Mouse (Mus musculus): ENCODE measurements around the gene Ltb4r2.
A peak's percentile ranks its signal among the peaks of the same experiment; 100 is the strongest.

The Ltb4r2 gene

DNA sequence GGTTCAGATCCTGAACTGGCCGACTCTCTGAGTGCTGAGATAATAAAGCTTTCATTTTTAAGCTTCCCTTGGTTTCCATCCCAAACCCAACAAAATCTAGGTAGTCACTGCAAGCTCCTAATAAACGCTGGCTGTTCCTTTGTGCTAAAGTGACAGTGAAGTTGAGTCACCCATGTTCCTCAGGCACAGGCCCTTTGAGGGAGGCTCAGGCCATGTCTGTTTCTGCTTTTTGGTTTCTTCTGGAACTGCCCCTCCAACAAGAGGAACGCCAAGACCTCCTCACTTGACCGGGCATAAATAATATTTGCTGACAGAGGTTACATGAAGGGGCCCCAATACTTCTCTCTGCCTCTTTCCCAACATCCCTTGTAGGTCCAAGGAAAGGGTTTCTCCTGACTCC is 25.5 kb upstream of the Ltb4r2 start:
- no peak for DNase-seq (ENCODE audit: low read depth in 1 of 2, low spot score in 2 of 2)

DNA sequence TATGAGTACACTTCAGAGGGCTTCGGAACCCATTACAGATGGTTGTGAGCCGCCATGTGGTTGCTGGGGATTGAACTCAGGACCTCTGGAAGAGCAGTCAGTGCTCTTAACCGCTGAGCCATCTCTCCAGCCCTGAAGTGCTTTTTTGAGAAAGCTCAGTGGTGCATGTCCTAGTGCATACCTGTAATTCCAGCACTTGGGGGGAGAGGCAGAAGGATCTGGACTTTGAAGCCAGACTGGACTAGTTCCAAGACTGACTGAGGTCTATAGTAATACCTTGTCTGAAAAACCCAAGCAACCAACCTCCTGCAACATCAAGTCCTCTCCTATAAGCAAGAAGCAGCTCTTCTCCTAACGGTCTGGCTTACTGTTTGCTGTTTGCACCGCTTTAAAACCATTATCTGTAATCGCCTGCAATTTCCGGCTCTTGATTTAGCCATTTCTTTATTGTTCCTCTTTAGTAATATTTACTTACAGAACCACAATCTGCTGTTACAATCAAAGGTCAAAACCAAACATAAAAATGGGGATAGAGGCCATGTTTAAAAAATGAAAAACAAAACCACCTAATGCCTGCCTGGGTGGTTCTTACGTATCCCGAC is 24.0 kb upstream of the Ltb4r2 start:
- DNase-seq (ENCODE audit: low read depth in 1 of 2, low spot score in 2 of 2): no peak

DNA sequence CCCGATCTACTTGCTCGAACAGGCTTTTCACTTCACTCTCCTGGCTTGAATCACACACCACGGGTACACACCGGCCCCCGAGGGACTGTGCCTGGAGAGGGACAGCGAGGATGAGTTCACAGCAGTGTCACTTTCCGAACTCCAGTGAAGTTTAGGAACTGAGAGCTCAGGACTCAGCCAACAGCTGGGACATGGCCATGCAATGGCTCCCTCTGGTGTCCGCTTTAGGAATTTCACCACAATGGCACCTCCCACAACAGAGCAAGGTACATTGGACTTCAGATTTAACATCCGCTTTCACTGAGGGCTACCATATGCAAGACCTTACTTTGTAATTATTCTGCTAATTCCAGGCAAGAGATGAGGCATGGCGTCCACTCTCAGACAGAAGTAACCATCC is 17.5 kb upstream of the Ltb4r2 start:
- peak; percentile 69 to 89 for DNase-seq (ENCODE audit: low read depth in 1 of 2, low spot score in 2 of 2)

DNA sequence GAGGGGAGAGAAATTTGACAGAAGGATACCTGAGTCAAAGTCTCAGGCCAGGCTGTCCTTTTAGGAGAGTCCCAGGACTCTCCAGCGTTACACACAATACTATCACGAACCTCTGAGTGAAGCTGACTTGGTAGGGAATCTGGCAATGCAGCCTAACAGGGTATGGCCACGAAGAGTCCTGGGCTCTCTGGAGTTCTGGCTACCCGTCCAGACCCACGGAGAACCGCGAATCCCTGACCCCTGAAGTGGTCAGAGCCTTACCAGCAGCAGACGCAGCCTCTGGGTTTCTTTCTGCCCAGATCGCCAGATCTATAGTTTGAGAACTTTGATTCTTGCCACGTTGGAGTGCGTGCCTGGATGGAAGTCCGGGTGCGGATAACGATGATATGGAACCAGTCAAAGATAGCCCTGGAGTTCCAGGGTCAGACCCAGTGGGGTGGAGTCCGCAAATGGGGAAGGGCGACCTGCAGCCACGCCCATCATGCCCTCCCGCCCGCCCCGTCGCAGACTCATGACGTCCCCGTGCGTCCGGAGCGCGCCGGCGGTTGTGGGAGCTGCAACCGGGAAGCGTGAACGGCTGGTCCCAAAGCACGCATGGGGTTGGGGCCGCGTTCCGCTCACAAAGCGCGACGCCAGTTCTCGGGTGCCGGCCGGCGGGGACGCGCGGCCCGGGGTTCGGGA is 15.9 kb upstream of the Ltb4r2 start, which contains the start of the genes Dhrs1 and Nop9:
Gene Dhrs1, minus strand, starts transcription at position 511 of the 681 bp plus-strand sequence.
Gene Nop9, plus strand, starts transcription at position 514 of the 681 bp plus-strand sequence.
- peak; percentile 56 to 81 for DNase-seq (ENCODE audit: low read depth in 1 of 2, low spot score in 2 of 2)

DNA sequence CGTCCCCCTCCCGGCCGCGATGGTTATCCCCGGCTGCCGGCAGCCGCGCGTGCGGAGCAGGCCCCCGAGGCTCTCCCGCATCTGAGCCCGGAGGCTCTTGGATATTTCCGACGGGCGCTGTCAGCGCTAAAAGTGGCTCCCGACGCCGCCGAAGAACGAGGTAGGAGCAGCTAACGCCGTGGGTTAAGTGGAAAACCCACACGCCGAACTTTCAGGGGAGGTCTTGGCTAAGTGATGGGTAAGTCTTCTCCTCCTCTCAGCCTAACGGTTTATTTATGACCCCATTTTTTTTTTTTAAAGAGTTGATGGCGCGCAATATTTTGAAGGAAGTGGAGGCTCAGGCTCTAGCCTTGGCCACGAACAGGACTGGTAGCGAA is 15.4 kb upstream of the Ltb4r2 start:
- peak in 1 of 2 experiments; percentile 18 for DNase-seq (ENCODE audit: low read depth in 1 of 2, low spot score in 2 of 2)

DNA sequence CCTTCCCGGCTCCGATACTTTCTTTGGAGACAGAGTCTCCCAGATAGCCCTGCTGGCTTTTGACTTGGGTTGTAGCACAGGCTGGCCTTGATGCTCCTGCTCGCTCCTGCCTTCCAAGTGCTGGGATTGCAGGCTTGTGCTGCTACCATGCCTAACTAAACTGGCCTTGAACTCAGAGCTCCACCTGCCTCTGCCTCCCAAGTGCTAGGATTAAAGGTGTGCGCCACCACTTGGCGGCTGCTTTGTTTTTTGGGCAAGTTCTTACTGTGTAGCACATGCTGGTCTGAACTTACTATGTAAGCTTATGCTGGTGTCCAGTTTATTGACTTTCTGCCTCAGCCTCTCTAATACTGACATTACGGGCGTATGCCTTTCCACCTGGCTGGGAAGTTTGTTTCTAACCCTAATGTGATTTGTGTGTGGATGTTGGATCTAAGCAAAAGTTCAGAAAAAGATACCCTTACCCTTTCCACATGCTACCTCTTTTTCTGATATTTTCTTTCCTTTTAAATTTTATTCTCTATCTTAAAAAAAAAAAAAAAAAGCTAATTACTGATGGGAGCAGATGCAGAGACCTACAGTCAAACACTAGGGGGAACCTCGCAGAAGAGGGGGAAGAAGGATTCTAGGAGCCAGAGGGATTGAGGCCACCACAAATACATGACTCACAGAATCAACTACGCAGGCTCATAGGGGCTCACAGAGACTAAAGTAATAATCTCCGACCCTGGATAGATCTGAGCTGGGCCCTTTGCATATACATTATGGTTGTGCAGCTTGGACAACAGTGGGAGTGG is 14.0 kb upstream of the Ltb4r2 start:
- DNase-seq (ENCODE audit: low read depth in 1 of 2, low spot score in 2 of 2): no peak

DNA sequence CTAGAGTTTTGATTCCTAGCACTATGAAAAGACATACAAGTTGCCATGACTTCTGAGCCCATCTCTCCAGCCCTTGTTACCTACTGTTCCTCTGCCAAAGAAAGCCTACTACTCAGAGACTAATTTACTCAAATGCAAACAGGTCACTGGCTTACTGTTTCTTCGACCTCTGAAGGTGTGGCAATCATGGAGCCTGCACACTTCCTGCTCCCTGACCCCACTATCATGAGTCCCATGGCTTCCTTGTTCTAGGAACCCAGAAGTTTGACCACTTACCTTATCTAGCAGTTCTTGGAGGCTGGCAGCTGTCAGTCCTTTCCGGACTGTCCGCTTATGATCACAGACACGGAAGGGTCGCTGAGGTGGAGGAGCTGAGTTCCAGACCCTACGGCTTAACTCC is 3.7 kb upstream of the Ltb4r2 start:
- no peak for DNase-seq (ENCODE audit: low read depth in 1 of 2, low spot score in 2 of 2)

DNA sequence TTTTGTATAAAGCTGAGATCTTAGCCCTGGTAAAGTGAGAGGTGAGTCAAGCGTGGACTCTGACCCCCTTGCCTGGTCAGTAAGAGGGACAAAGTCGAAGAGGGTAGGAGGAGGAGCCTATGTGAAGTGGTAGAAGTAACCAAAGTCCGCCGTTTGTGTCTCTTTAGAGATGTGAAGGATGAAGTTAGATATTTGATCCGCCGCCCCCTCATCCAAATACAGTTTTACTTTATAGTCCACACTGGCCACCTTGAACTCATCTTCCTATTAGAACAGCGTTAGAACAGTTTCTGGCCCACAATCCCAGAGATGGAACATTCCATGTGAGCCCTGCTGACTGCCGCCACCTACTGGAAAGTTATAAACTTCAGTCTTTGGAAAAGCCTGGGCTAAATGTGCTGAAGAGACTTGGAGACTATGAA is 2.9 kb upstream of the Ltb4r2 start, which contains the start of gene Cideb:
Gene Cideb, minus strand, starts transcription at position 96 of the 422 bp plus-strand sequence.
- DNase-seq (ENCODE audit: low read depth in 1 of 2, low spot score in 2 of 2): no peak

DNA sequence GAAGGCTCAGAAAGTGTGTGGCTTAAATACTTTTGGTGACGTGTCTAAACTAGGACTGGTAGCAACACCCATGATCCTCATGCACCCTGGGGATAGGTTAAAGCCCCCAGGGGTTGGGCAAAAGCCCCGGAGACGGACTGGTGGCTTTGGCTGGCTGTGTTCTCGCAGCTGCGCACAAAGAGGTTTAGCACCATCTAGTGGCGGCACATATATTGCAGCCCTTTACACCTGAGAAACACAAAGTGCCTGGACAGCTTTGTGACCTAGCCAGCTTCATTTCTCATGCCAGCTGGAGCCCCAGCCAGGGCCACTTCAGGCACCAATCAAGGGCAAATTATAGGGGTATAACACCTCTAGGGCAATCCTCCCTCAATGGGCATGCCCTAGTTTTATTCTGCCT is 1.1 kb upstream of the Ltb4r2 start:
- peak; percentile 53 to 77 for DNase-seq (ENCODE audit: low read depth in 1 of 2, low spot score in 2 of 2)

DNA sequence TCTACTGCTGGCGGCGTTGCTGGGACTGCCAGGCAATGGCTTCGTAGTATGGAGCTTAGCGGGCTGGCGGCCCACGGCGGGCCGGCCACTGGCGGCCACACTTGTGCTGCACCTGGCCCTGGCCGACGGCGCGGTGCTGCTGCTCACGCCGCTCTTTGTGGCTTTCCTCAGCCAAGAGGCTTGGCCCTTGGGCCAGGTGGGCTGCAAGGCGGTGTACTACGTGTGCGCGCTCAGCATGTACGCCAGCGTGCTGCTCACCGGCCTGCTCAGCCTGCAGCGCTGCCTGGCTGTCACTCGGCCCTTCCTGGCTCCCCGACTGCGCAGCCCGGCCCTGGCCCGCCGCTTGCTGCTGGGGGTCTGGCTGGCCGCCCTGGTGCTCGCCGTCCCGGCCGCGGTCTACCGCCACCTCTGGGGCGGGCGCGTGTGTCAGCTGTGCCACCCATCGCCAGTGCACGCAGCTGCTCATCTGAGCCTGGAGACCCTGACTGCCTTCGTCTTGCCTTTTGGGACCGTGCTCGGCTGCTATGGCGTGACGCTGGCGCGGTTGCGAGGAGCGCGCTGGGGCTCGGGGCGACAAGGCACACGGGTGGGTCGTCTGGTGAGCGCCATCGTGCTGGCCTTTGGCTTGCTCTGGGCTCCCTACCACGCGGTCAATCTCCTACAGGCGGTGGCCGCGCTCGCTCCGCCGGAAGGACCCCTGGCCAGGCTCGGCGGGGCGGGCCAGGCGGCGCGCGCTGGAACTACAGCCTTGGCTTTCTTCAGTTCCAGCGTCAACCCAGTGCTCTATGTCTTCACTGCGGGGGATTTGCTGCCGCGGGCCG is 983 bp downstream of the Ltb4r2 start:
- no peak for DNase-seq (ENCODE audit: low read depth in 1 of 2, low spot score in 2 of 2)

DNA sequence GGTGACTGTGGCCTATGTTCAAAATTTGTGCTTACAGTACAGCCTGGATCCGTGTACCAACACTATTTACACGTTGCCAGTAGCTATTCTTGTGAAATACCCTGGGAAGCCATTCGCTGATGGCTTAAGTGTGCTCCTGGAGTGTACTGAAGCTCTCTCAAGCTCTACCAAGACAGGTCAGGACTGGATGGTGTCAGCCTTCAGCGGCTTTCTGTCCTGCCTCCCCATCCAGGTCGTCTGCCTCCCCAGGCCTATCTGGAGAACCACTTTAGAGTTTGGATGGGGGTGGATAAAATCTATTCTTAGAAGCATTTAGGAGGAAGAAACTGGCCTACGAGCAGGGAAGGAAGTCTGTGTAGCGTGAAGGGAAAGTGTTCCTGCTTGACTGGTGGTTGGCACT is 1.9 kb downstream of the Ltb4r2 start:
- DNase-seq (ENCODE audit: low read depth in 1 of 2, low spot score in 2 of 2): no peak

DNA sequence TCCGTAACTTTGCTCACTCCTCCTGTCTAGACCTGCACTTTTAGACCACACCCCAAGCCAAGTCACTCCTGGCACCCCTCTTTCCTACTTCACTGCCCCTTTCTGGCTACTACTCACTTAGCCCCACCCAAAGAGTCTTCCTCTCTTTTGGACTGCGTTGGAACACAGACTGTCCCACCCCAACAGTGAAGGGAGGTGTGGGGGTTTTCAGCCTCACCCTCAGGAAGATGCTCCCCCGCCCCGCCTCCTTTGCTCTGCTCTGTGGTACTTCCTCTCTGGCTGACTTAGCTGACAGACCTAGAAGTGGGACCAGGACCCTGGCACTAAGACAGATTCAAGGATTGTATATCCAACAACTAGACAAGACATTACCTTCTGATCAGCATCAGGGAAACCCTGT is 4.5 kb downstream of the Ltb4r2 start, which contains the start of gene Ltb4r1:
Gene Ltb4r1, plus strand, starts transcription at position 267 of the 400 bp plus-strand sequence.
- no peak for DNase-seq (ENCODE audit: low read depth in 1 of 2, low spot score in 2 of 2)

DNA sequence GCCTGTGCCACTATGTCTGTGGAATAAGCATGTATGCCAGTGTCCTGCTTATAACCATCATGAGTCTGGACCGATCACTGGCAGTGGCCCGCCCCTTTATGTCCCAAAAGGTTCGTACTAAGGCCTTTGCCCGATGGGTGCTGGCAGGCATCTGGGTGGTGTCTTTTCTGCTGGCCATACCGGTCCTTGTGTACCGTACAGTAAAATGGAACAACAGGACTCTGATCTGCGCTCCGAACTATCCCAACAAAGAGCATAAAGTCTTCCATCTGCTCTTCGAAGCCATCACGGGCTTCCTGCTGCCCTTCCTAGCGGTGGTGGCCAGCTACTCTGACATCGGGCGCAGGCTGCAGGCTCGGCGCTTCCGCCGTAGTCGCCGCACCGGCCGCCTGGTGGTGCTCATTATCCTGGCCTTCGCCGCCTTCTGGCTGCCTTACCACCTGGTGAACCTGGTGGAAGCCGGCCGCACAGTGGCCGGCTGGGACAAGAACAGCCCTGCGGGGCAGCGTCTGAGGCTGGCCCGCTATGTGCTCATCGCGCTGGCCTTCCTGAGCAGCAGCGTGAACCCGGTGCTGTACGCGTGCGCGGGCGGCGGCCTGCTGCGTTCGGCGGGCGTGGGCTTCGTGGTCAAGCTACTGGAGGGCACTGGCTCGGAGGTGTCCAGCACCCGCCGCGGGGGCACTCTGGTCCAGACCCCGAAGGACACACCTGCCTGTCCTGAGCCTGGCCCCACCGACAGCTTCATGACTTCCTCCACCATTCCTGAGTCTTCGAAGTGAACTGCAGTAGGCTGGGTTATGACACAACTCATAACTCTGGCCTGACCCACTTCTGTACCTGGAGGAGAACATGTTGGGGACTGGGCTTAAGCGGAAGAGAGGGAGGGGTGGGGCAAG is 6.5 kb downstream of the Ltb4r2 start:
- no peak for DNase-seq (ENCODE audit: low read depth in 1 of 2, low spot score in 2 of 2)

DNA sequence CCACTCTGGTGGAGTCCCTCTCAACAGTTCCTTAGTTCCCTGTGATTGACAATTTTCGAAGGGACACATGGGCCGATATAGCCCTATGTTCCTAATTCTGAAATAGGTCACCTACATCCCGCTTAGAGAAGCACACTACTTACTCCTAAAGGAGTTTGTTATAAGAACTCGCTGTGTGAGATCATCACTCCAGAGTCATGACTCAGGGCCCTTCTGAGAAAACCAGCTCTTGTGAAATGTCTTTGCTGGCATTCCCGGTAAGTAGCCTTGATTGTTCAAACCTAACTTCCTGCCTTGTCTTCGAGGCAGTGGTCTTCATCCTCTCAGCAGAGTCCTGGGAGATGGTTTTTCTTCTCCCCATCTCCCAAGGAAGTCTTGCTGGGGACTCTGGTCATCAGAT is 7.3 kb downstream of the Ltb4r2 start:
- no peak for DNase-seq (ENCODE audit: low read depth in 1 of 2, low spot score in 2 of 2)

DNA sequence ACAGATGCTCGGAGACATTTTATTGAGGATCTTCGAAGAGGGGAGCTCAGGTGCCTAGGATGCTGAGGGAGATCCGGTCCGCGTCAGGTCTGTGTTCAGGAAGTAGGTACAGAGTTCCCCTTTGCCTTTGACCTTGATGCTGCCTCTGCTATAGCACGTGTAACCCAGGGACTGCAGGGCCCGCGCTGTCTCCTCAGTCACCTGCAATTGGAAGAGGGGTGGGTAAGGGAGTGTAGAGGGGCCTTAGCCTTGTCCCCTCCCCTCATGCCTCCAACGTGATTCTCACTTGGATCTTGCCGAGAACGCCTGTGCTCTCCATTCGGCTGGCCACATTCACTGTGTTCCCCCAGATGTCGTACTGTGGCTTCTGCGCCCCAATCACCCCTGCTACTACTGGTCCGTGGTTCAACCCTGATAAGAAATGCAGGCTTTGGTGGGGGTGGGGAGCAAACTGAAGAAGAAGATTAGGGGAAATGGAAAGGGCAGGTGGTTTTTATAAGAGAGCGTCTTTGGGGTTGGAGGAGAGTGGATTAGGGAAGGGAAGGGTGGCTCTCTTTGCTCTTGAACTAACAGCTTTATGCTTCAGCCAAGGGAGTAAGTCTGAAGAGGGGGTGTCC is 8.0 kb downstream of the Ltb4r2 start:
- no peak for DNase-seq (ENCODE audit: low read depth in 1 of 2, low spot score in 2 of 2)

DNA sequence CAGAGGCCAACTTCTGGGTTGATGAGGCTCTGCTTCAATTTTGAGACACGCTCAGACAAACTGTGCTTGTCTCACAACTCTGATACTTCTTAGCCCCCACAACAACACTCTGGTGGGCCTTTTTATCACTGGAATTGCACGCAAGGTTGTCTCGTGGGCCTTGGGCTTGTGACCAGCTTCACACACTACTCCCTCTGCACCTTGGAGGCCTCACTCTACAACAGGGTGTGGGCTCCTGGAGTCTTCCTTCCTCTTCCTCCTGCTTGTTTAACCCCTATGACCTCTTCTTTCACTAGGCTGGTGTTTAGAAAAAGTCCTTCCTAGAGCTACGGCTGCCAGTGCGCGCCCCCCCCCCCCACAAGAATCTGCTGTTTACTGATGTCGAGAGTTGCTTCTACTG is 15.5 kb downstream of the Ltb4r2 start:
- DNase-seq (ENCODE audit: low read depth in 1 of 2, low spot score in 2 of 2): no peak

DNA sequence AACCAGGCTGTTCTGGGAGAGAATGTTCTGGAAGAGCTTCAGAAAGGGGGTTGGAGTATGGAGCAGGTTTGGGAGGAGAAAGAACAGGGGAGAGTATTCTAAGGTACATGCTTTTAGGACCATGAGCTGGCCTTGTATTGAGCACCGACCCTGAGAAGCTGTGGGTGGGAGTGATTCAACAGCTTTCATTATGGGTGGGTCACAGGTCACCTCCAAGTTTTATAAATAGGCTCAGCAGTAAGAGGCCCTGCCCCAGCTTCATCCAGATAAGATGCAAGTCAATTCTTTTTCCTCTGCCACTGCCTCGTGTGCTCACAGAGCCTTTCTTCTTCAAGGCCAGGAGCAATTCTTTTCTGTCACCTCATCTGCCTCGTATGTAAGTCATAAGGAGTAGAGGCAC is 15.9 kb downstream of the Ltb4r2 start:
- no peak for DNase-seq (ENCODE audit: low read depth in 1 of 2, low spot score in 2 of 2)

DNA sequence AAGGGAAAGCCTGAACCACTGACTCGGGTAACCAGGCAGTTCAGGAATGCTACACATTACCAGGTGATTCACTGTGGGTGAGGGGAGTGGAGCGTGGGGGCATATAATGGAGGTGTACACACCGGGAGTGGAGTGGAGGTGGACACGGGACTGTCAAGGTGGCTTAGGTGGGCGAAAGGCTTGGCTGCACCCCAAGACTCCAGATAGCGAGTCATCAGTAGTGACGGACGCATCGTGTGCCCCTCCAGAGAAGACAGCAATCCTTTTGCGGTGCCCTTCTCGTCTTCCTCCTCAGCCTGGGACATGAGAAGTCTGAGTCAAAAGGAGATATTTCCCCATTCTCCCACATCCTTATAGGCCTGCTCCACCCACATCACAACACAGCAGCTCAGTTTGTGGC is 16.6 kb downstream of the Ltb4r2 start:
- no peak for DNase-seq (ENCODE audit: low read depth in 1 of 2, low spot score in 2 of 2)

DNA sequence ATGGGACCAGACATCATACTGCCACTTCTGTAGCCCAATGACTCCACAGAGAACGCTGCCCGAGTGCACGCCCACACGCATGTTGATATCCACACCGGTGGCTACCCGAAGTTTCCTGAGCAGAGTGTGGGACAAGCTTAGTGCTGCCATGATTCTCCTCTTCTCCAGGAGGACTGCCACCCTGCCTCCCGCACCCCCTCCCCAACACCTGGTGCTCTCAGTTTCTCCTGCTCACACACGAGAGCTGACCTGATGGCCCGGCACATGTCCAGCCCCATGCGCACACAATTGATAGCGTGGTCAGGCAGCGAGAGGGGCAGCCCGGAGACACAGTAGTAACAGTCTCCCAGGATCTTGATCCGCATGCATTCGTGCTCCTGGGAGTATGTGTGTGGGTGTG is 17.5 kb downstream of the Ltb4r2 start:
- no peak for DNase-seq (ENCODE audit: low read depth in 1 of 2, low spot score in 2 of 2)

DNA sequence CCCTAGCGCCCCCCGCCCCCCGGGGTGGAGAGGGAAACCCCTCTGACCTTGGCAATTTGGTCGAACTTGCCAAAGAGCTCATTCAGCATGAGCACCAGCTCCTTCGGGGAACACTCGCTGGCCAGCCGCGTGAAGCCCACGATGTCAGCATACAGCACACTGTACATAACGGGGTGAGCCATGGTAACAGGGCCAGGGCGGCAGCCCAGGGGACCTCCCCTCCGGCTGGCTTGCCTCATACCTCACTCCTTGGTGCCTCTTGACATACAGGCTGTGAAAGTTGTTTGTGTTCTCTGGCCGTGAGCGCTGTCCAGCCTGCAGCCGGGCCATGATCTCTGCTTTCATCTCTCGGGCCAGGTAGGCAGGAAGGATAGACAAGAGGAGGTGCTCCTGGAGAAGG is 18.4 kb downstream of the Ltb4r2 start:
- peak in 1 of 2 experiments; percentile 1 for DNase-seq (ENCODE audit: low read depth in 1 of 2, low spot score in 2 of 2)
